Mouse (Mus musculus): ENCODE data around the gene Zic2. TPM values are rescaled to one million over a fixed set of nuclear protein-coding genes. Genes with fewer than 3 reads are reported as not detected.
"Not testable (repeated sequence)": the region's sequence is repeated elsewhere in the genome, so short reads cannot be mapped to it uniquely, and the experiment has no call there.

The Zic2 gene
- total and polyA plus RNA-seq, 2 experiments, result not detected

- TF ChIP-seq CTCF (IDR thresholded peaks at IDR 0.05; ENCODE audit: low read depth, low read length), result no peak
- TF ChIP-seq POLR2A (IDR thresholded peaks at IDR 0.05; ENCODE audit: extremely low read depth, insufficient read depth, low read length), result no peak
- WGBS, result 11% methylated on average over 32 of the region's 32 CpGs
These were observed 21.7 kb upstream of the Zic2 start for GRCm38 (mm10) chr14:122453388-122453995.

DNA sequence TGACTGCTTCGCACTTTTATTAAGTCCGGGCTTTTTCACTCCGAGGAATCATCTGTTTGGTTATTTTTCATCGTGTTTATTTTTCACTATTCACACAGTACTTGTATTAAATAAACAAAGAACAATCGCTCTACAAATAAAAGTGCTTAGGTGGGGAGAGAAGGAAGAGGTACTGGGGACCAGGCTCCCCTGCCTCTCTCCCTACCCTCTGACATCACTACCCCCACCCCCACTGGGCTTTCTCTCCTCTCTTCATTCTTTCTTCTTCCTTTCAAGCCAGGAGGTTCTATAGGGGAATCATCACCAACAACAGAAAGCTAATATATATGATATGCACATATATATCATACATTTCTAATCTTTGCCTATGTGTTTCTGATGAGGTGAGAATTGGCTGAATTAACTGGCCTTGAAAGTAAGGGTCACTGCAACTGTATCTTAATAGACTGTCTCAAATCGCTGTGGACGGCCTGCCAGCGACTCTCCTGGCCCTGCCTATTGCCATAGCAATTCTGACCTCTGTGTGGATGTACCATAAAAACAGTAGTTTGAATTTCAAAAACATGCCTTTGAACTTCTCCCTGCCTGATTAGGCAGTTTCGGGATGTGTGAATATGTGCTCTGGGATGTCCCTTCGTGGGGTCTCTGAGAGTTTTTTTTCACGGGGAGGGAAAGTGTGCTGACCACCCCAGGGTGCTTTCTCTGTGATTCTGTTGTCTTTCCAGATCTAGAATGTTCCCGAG lies 21.1 kb upstream of the Zic2 start:
- 27% methylated on average over 12 of the region's 12 CpGs for WGBS
- Histone ChIP-seq H3K27me3 (ENCODE audit: control insufficient read depth, insufficient read depth, low read length) (peaks cover 15% of the 10 kb centered on the region; the same call in 1 of the 2 replicates), H3K36me3 (ENCODE audit: control insufficient read depth, insufficient read depth, low read length) (no peaks in the 10 kb centered on the region), H3K27ac (replicated peaks; ENCODE audit: insufficient read depth, low read depth, low read length) (no peak overlapping the region), H3K9ac (ENCODE audit: low read depth, low read length) (no peak overlapping the region), H3K4me3 (ENCODE audit: insufficient read depth, low read depth, low read length) (no peak overlapping the region), H3K4me1 (ENCODE audit: control insufficient read depth, insufficient read depth, low read length) (no peaks in the 10 kb centered on the region; the same call in 1 of the 2 replicates), H3K79me2 (ENCODE audit: control insufficient read depth, insufficient read depth, low read length) (no peaks in the 10 kb centered on the region)
- DNase-seq (ENCODE audit: extremely low read depth, low read depth, low spot score), result no peak
- TF ChIP-seq POLR2A (IDR thresholded peaks at IDR 0.05; ENCODE audit: extremely low read depth, insufficient read depth, low read length) (no peak), CTCF (IDR thresholded peaks at IDR 0.05; ENCODE audit: low read depth, low read length) (no peak)

More at GRCm38 (mm10) chr14:122453388-122453995, 21.7 kb upstream of the Zic2 start:
- no peak overlapping the region for H3K4me3 ChIP-seq (ENCODE audit: insufficient read depth, low read depth, low read length)
- H3K4me1 ChIP-seq (ENCODE audit: control insufficient read depth, insufficient read depth, low read length), result no peaks in the 10 kb centered on the region; the same call in 1 of the 2 replicates
- no peaks in the 10 kb centered on the region for H3K36me3 ChIP-seq (ENCODE audit: control insufficient read depth, insufficient read depth, low read length)
- H3K27me3 ChIP-seq (ENCODE audit: control insufficient read depth, insufficient read depth, low read length), result peaks cover 15% of the 10 kb centered on the region; the same call in 1 of the 2 replicates
- H3K9ac ChIP-seq (ENCODE audit: low read depth, low read length), result no peak overlapping the region
- no peak for DNase-seq (ENCODE audit: extremely low read depth, low read depth, low spot score)
- H3K27ac ChIP-seq (replicated peaks; ENCODE audit: insufficient read depth, low read depth, low read length), result no peak overlapping the region
- H3K79me2 ChIP-seq (ENCODE audit: control insufficient read depth, insufficient read depth, low read length), result no peaks in the 10 kb centered on the region

DNA sequence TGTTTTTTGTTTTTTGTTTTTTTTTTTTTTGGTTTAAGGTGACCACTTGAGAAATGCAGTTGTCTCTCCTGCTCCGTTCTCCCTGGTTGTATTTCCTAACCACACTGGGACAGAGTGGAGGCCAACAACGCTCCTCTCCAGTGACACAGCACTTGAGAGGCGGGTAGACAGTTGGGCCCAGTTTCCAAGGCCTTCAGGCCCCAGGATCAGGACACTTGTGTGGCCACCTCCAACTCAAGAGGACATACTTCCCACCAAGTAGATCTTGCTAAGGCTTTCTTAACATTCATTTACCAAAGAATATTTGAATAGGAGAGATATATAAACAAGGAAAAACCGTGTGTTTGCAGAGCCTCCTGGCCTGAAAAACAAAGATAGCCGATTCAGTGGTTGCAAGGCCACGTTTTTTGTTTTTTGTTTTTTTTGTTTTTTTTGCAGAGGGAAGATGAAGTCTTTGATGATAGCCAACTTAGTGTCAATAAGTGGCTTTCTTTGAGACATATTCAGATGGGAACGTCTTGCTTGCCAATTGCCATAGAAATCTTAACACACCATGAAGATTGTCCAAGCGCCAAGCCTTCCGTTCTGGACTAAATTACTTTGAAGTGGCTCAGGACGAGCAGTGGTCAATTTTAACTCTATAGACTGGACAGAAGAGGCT lies 20.2 kb upstream of the Zic2 start:
- H3K9ac ChIP-seq (ENCODE audit: low read depth, low read length), result no peak overlapping the region
- no peak overlapping the region for H3K27ac ChIP-seq (replicated peaks; ENCODE audit: insufficient read depth, low read depth, low read length)
- no peaks in the 10 kb centered on the region for H3K79me2 ChIP-seq (ENCODE audit: control insufficient read depth, insufficient read depth, low read length)
- no peak for DNase-seq (ENCODE audit: extremely low read depth, low read depth, low spot score)
- no peaks in the 10 kb centered on the region for H3K36me3 ChIP-seq (ENCODE audit: control insufficient read depth, insufficient read depth, low read length)
- peaks cover 15% of the 10 kb centered on the region; the same call in 1 of the 2 replicates for H3K27me3 ChIP-seq (ENCODE audit: control insufficient read depth, insufficient read depth, low read length)
- H3K4me3 ChIP-seq (ENCODE audit: insufficient read depth, low read depth, low read length), result no peak overlapping the region
- WGBS, result 73% methylated on average over 10 of the region's 10 CpGs
- H3K4me1 ChIP-seq (ENCODE audit: control insufficient read depth, insufficient read depth, low read length), result no peaks in the 10 kb centered on the region; the same call in 1 of the 2 replicates
- TF ChIP-seq CTCF (IDR thresholded peaks at IDR 0.05; ENCODE audit: low read depth, low read length) (no peak), POLR2A (IDR thresholded peaks at IDR 0.05; ENCODE audit: extremely low read depth, insufficient read depth, low read length) (no peak)

DNA sequence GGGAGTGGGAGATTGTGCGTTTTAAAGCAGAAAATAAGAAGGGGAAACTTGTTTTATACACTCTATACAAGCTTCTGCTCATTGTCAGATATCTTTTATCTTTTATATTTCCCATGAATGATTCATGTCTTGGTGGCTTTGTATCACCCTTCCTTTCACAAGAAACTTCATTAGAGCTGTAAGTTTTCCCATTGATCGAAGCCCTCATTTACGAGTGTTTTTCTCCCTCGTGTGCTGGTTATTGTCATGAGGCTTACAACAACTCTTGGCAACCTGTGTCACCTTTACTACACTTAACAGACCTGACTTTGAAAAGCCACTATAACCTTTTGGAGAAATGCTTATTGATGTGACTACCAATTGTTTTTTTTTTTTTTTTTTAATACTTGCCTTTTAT lies 19.7 kb upstream of the Zic2 start:
- 85% methylated on average over 4 of the region's 4 CpGs for WGBS
- DNase-seq (ENCODE audit: extremely low read depth, low read depth, low spot score), result no peak
- Histone ChIP-seq H3K27me3 (ENCODE audit: control insufficient read depth, insufficient read depth, low read length) (peaks cover 15% of the 10 kb centered on the region; the same call in 1 of the 2 replicates), H3K27ac (replicated peaks; ENCODE audit: insufficient read depth, low read depth, low read length) (no peak overlapping the region), H3K79me2 (ENCODE audit: control insufficient read depth, insufficient read depth, low read length) (no peaks in the 10 kb centered on the region), H3K4me3 (ENCODE audit: insufficient read depth, low read depth, low read length) (no peak overlapping the region), H3K36me3 (ENCODE audit: control insufficient read depth, insufficient read depth, low read length) (no peaks in the 10 kb centered on the region), H3K4me1 (ENCODE audit: control insufficient read depth, insufficient read depth, low read length) (no peaks in the 10 kb centered on the region; the same call in 1 of the 2 replicates), H3K9ac (ENCODE audit: low read depth, low read length) (no peak overlapping the region)
- TF ChIP-seq CTCF (IDR thresholded peaks at IDR 0.05; ENCODE audit: low read depth, low read length) (no peak), POLR2A (IDR thresholded peaks at IDR 0.05; ENCODE audit: extremely low read depth, insufficient read depth, low read length) (no peak)

DNA sequence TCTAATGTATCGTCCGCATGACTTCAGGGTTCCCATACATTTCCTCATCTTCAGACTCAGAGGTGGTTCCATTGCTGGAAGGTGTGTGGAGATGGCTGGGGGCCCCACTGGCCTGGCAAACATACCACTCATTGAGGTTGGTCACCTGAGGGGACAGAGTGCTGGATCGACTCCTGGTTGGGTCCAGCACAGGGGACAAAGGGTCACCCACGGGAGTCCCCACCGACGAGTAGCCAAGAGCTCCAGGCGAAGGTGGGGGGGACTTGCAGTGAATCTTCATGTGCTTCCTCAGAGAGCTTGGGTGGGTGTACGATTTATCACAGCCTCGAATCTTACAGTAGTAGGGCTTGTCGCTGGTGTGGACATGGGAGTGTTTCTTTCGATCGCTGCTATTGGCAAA lies 15.9 kb upstream of the Zic2 start:
- H3K36me3 ChIP-seq (ENCODE audit: control insufficient read depth, insufficient read depth, low read length); H3K79me2 ChIP-seq (ENCODE audit: control insufficient read depth, insufficient read depth, low read length); DNase-seq (ENCODE audit: extremely low read depth, low read depth, low spot score); H3K9ac ChIP-seq (ENCODE audit: low read depth, low read length); H3K4me3 ChIP-seq (ENCODE audit: insufficient read depth, low read depth, low read length); H3K4me1 ChIP-seq (ENCODE audit: control insufficient read depth, insufficient read depth, low read length); H3K27ac ChIP-seq (replicated peaks; ENCODE audit: insufficient read depth, low read depth, low read length): not testable (repeated sequence)
- 76% methylated on average over 10 of the region's 12 CpGs for WGBS
- peaks cover 11% of the 10 kb centered on the region for H3K27me3 ChIP-seq (ENCODE audit: control insufficient read depth, insufficient read depth, low read length)
